Mouse (Mus musculus) CH12.LX (cell line): ENCODE data around the gene Epop. TPM values are rescaled to one million over a fixed set of nuclear protein-coding genes. Genes with fewer than 3 reads are reported as not detected.

Source experiments
- DNase-seq: peaks from one replicate; pipeline ENCODE4 v3.0.0-alpha.2; 2013; ENCODE audit errors: extremely low read depth
- H3K27ac ChIP-seq: 2 replicates; pipeline ENCODE4 v1.5.1; 2012; ENCODE audit warnings: low read depth, mild to moderate bottlenecking, control low read depth, moderate library complexity; ENCODE audit not compliant: insufficient read depth
- H3K27me3 ChIP-seq: replicated peaks from 2 replicates; pipeline ENCODE3; 2012; ENCODE audit warnings: inconsistent platforms
- H3K36me3 ChIP-seq, 2 experiments: replicated peaks in 1 of 2; 2 replicates each; pipeline versions ENCODE3 to v1.6.1; 2012; ENCODE audit warnings: inconsistent platforms in 1 of 2, low read length in 1 of 2, mild to moderate bottlenecking in 1 of 2, mixed read lengths in 1 of 2, moderate library complexity in 1 of 2; ENCODE audit not compliant: control insufficient read depth in 1 of 2, insufficient read depth in 1 of 2
- H3K4me1 ChIP-seq, 2 experiments: 2 replicates each; pipeline ENCODE4 v1.6.1; 2012; ENCODE audit warnings: inconsistent platforms in 1 of 2, moderate library complexity in 1 of 2; ENCODE audit not compliant: insufficient read depth in 2 of 2, control insufficient read depth in 1 of 2
- H3K4me2 ChIP-seq: 2 replicates; pipeline ENCODE4 v1.6.1; 2012; ENCODE audit warnings: low read depth, mild to moderate bottlenecking, control low read depth; ENCODE audit not compliant: poor library complexity, insufficient read depth, severe bottlenecking
- H3K4me3 ChIP-seq, 3 experiments: fragments of 150-350 bp in 1 of 3; sonication (generic) in 1 of 3; replicated peaks in 1 of 3; 2 replicates each; pipeline versions ENCODE3 to v1.5.1; 2011 to 2012; ENCODE audit warnings: low read depth in 2 of 3, low read length in 2 of 3, mild to moderate bottlenecking in 2 of 3, moderate library complexity in 2 of 3, control low read depth in 1 of 3, improper control_type of control experiment in 1 of 3, inconsistent platforms in 1 of 3, mixed read lengths in 1 of 3; ENCODE audit not compliant: poor library complexity in 1 of 3
- H3K79me2 ChIP-seq: replicated peaks from 2 replicates; pipeline ENCODE4 v1.6.1; 2012; ENCODE audit warnings: mild to moderate bottlenecking, moderate library complexity; ENCODE audit not compliant: control insufficient read depth, poor library complexity, insufficient read depth, severe bottlenecking; ENCODE audit errors: extremely low read depth
- H3K9ac ChIP-seq: 2 replicates; pipeline ENCODE4 v1.6.1; 2012; ENCODE audit warnings: low read depth, mild to moderate bottlenecking, control low read depth, moderate library complexity; ENCODE audit not compliant: insufficient read depth
- H3K9me3 ChIP-seq: replicated peaks from 2 replicates; pipeline ENCODE3; 2012; ENCODE audit warnings: low read length, inconsistent platforms, mixed read lengths
- CHD2 ChIP-seq: IDR thresholded peaks from 2 replicates; pipeline ENCODE4 v1.6.1; 2011; ENCODE audit warnings: low read length, improper control_type of control experiment
- CTCF ChIP-seq, 2 experiments: IDR thresholded peaks in 1 of 2; conservative IDR thresholded peaks in 1 of 2; 2 replicates each; pipeline ENCODE4 v1.5.1; 2011 to 2012; ENCODE audit warnings: low read depth in 2 of 2, low read length in 2 of 2, improper control_type of control experiment in 1 of 2, inconsistent platforms in 1 of 2, mild to moderate bottlenecking in 1 of 2, moderate library complexity in 1 of 2
- E2F4 ChIP-seq: IDR thresholded peaks from 2 replicates; pipeline ENCODE4 v1.6.1; 2011; ENCODE audit warnings: low read depth, low read length, improper control_type of control experiment; ENCODE audit not compliant: insufficient replicate concordance
- EP300 ChIP-seq: IDR thresholded peaks from 2 replicates; pipeline ENCODE4 v1.6.1; 2011; ENCODE audit warnings: low read length, improper control_type of control experiment
- HCFC1 ChIP-seq: IDR thresholded peaks from 2 replicates; pipeline ENCODE4 v1.6.1; 2012; ENCODE audit warnings: low read depth, mild to moderate bottlenecking, inconsistent platforms, low read length, improper control_type of control experiment
- IRF4 ChIP-seq: IDR thresholded peaks from 2 replicates; pipeline ENCODE4 v1.6.1; 2014; ENCODE audit warnings: low read depth, mild to moderate bottlenecking, inconsistent platforms, low read length, improper control_type of control experiment
- JUN ChIP-seq: IDR thresholded peaks from 2 replicates; pipeline ENCODE4 v1.6.1; 2011; ENCODE audit warnings: low read depth, mild to moderate bottlenecking, low read length, improper control_type of control experiment, moderate library complexity; ENCODE audit not compliant: insufficient read depth
- JUND ChIP-seq: conservative IDR thresholded peaks from 2 replicates; pipeline ENCODE4 v1.6.1; 2011; ENCODE audit warnings: low read depth, low read length, improper control_type of control experiment
- MAX ChIP-seq: IDR thresholded peaks from 2 replicates; pipeline ENCODE4 v1.6.1; 2011; ENCODE audit warnings: low read length, improper control_type of control experiment
- MEF2A ChIP-seq: IDR thresholded peaks from 2 replicates; pipeline ENCODE4 v1.6.1; 2014; ENCODE audit warnings: low read depth, mild to moderate bottlenecking, inconsistent platforms, low read length, improper control_type of control experiment, borderline replicate concordance
- MXI1 ChIP-seq: IDR thresholded peaks from 2 replicates; pipeline ENCODE4 v1.6.1; 2011; ENCODE audit warnings: mild to moderate bottlenecking, low read depth, low read length, improper control_type of control experiment
- NELFE ChIP-seq: IDR thresholded peaks from 2 replicates; pipeline ENCODE4 v1.6.1; 2011; ENCODE audit warnings: low read depth, low read length, improper control_type of control experiment
- NRF1 ChIP-seq: IDR thresholded peaks from 2 replicates; pipeline ENCODE4 v1.6.1; 2014; ENCODE audit warnings: low read depth, mild to moderate bottlenecking, inconsistent platforms, low read length, improper control_type of control experiment, moderate library complexity
- POLR2A ChIP-seq: IDR thresholded peaks from 2 replicates; pipeline ENCODE4 v1.6.1; 2011; ENCODE audit warnings: low read depth, mild to moderate bottlenecking, improper control_type of control experiment, low read length
- POLR2AphosphoS2 ChIP-seq: IDR thresholded peaks from 2 replicates; pipeline ENCODE4 v1.6.1; 2011; ENCODE audit warnings: low read depth, low read length, improper control_type of control experiment
- RAD21 ChIP-seq: IDR thresholded peaks from 2 replicates; pipeline ENCODE4 v1.6.1; 2011; ENCODE audit warnings: low read depth, mild to moderate bottlenecking, low read length, improper control_type of control experiment, moderate library complexity
- SMC3 ChIP-seq: IDR thresholded peaks from 2 replicates; pipeline ENCODE4 v1.6.1; 2011; ENCODE audit warnings: low read depth, low read length, improper control_type of control experiment
- TBP ChIP-seq: conservative IDR thresholded peaks from 2 replicates; pipeline ENCODE4 v1.6.1; 2011; ENCODE audit warnings: low read depth, low read length, improper control_type of control experiment
- TCF12 ChIP-seq: IDR thresholded peaks from 2 replicates; pipeline ENCODE4 v1.6.1; 2014; ENCODE audit warnings: low read depth, mild to moderate bottlenecking, inconsistent platforms, low read length, improper control_type of control experiment
- USF1 ChIP-seq: IDR thresholded peaks from 2 replicates; pipeline ENCODE4 v1.6.1; 2014; ENCODE audit warnings: low read depth, mild to moderate bottlenecking, inconsistent platforms, low read length, improper control_type of control experiment
- USF2 ChIP-seq: conservative IDR thresholded peaks from 2 replicates; pipeline ENCODE4 v1.6.1; 2011; ENCODE audit warnings: low read depth, low read length, improper control_type of control experiment
- ZC3H11A ChIP-seq: IDR thresholded peaks from 2 replicates; pipeline ENCODE4 v1.6.1; 2012; ENCODE audit warnings: low read depth, mild to moderate bottlenecking, inconsistent platforms, low read length, improper control_type of control experiment
- ZKSCAN1 ChIP-seq: IDR thresholded peaks from 2 replicates; pipeline ENCODE4 v1.6.1; 2012; ENCODE audit warnings: low read depth, inconsistent platforms, low read length, improper control_type of control experiment, borderline replicate concordance
- ZMIZ1 ChIP-seq: IDR thresholded peaks from 2 replicates; pipeline ENCODE4 v1.6.1; 2012; ENCODE audit warnings: low read depth, mild to moderate bottlenecking, inconsistent platforms, low read length, improper control_type of control experiment
- ZNF384 ChIP-seq: IDR thresholded peaks from 2 replicates; pipeline ENCODE4 v1.6.1; 2012; ENCODE audit warnings: low read depth, low read length, improper control_type of control experiment, inconsistent platforms
- dilution Hi-C: fragments of 300-500 bp; cut with MboI; formaldehyde crosslinking; loops from 2 replicates; pipeline ENCODE4 v1.14.3; 2020; ENCODE audit warnings: low sequenced_read_pairs; ENCODE audit not compliant: extremely low pct_unique_long_range_greater_than_20kb, extremely low pct_ligation_motif_present
- in situ Hi-C: fragments of 300-500 bp; cut with MboI; formaldehyde crosslinking; loops from 3 replicates; pipeline ENCODE4 v1.14.3; 2019; ENCODE audit warnings: low sequenced_read_pairs, low pct_ligation_motif_present, low pct_unique_long_range_greater_than_20kb, mixed read lengths
- polyA plus RNA-seq: library from polyadenylated mRNA; unstranded; fragments of >175 nt; gene quantifications from 2 replicates; pipeline ENCODE4 v1.2.1, GENCODE M21; 2012; ENCODE audit warnings: low read depth; ENCODE audit not compliant: insufficient read length
- total RNA-seq, 2 experiments: library from RNA; depleted of rRNA; stranded (reverse); fragments of 300-350 nt in 1 of 2; fragments of >200 nt in 1 of 2; gene quantifications; 2 replicates each; pipeline ENCODE4 v1.2.3; 2012 to 2014

Epop gene
- total and polyA plus RNA-seq, 3 experiments = 2.1 to 8.4 (median 4.2) TPM

GRCm38 (mm10) chr11:97656269-97656971 is 26.9 kb upstream of the Epop start:
- Histone ChIP-seq H3K4me1 (peaks cover 19 to 59% of the 10 kb centered on the region in 2 experiments), H3K79me2 (peaks cover 5% of the 10 kb centered on the region; the same call in 1 of the 2 replicates), H3K9ac (no peak overlapping the region), H3K9me3 (peaks cover 7% of the 10 kb centered on the region), H3K4me2 (0 out of 2 replicates have a peak overlapping the region, but pooled peaks have one; percentile 8), H3K4me3 (no peak overlapping the region), H3K36me3 (peaks cover 17 to 47% of the 10 kb centered on the region in 2 experiments), H3K27ac (no peak overlapping the region), H3K27me3 (no peaks in the 10 kb centered on the region)
- dilution Hi-C loops (no loop called here), in situ Hi-C loops (no loop called here)
- TF ChIP-seq MAX (no peak), MEF2A (no peak), ZC3H11A (no peak), CTCF (conservative IDR thresholded peaks at IDR 0.05 in 1 of 2, IDR thresholded peaks at IDR 0.05 in 1 of 2; ENCODE audit: low read depth in 2 of 2, low read length in 2 of 2) (peak in 1 of 2 experiments; percentile 41; a peak in 2 of 4 replicates), RAD21 (no peak; the same call in 1 of the 2 replicates), CHD2 (peak; percentile 83), POLR2AphosphoS2 (peak; percentile 37), USF2 (no peak), SMC3 (peak; percentile 11; the same call in 1 of the 2 replicates), ZNF384 (no peak), TBP (no peak), POLR2A (peak; percentile 47)
- DNase-seq = peak; percentile 38

- Histone ChIP-seq H3K4me1 (peaks cover 19 to 57% of the 10 kb centered on the region in 2 experiments), H3K27me3 (no peaks in the 10 kb centered on the region), H3K27ac (no peak overlapping the region), H3K4me2 (no peak overlapping the region), H3K4me3 (no peak overlapping the region), H3K9ac (no peak overlapping the region), H3K79me2 (peaks cover 5% of the 10 kb centered on the region; the same call in 1 of the 2 replicates), H3K36me3 (peaks cover 17 to 47% of the 10 kb centered on the region in 2 experiments), H3K9me3 (peaks cover 7% of the 10 kb centered on the region)
- no peak for TF ChIP-seq MXI1
- TF ChIP-seq JUN = peak; percentile 60; the same call in 1 of the 2 replicates
- no peak for TF ChIP-seq POLR2AphosphoS2
- TF ChIP-seq IRF4 = no peak
- TF ChIP-seq EP300 = 0 out of 2 replicates have a peak, but pooled peaks have one; percentile 32
- TF ChIP-seq USF1 = no peak
- TF ChIP-seq POLR2A = no peak; the same call in 1 of the 2 replicates
- no peak for TF ChIP-seq NRF1
- no peak for TF ChIP-seq HCFC1
- TF ChIP-seq ZKSCAN1 = no peak
- TF ChIP-seq TCF12 = no peak
- peak; percentile 84 for TF ChIP-seq JUND
- no peak for TF ChIP-seq CTCF (conservative IDR thresholded peaks at IDR 0.05 in 1 of 2, IDR thresholded peaks at IDR 0.05 in 1 of 2; ENCODE audit: low read depth in 2 of 2, low read length in 2 of 2)
- TF ChIP-seq E2F4 = no peak
- no peak for TF ChIP-seq ZMIZ1
- no peak for TF ChIP-seq NELFE
- dilution Hi-C loops (no loop called here), in situ Hi-C loops (no loop called here)
- peak; percentile 33 for DNase-seq
Measured at GRCm38 (mm10) chr11:97654210-97654609, 24.7 kb upstream of the Epop start.
